Mouse (Mus musculus) kidney, adult 2 months (tissue): Measurements from ENCODE around the gene Prkce. TPM values are rescaled to one million over a fixed set of nuclear protein-coding genes. Genes with fewer than 3 reads are reported as not detected.

Experiments used
- DNase-seq: peaks from one replicate; pipeline ENCODE4 v3.0.0; 2021
- H3K27ac ChIP-seq: fragments of 200-500 bp; 2 replicates; pipeline ENCODE4 v1.5.1; 2012; ENCODE audit warnings: low read depth, low read length, control low read depth, inconsistent platforms; ENCODE audit not compliant: insufficient read depth
- H3K27me3 ChIP-seq: fragments of 200-500 bp; replicated peaks from 2 replicates; pipeline ENCODE4 v1.6.1; 2012; ENCODE audit warnings: mild to moderate bottlenecking, moderate library complexity, low read length, inconsistent platforms; ENCODE audit not compliant: control insufficient read depth, insufficient read depth
- H3K36me3 ChIP-seq: fragments of 200-500 bp; 2 replicates; pipeline ENCODE4 v1.6.1; 2012; ENCODE audit warnings: mild to moderate bottlenecking, moderate library complexity, low read length, inconsistent platforms; ENCODE audit not compliant: control insufficient read depth, insufficient read depth
- H3K4me1 ChIP-seq: fragments of 200-500 bp; 2 replicates; pipeline ENCODE4 v1.6.1; 2011; ENCODE audit warnings: low read length; ENCODE audit not compliant: control insufficient read depth, insufficient read depth
- H3K4me3 ChIP-seq: fragments of 200-500 bp; 2 replicates; pipeline ENCODE4 v1.5.1; 2011; ENCODE audit warnings: mild to moderate bottlenecking, low read depth, low read length, control low read depth; ENCODE audit not compliant: insufficient read depth
- CTCF ChIP-seq: fragments of 200-500 bp; conservative IDR thresholded peaks from 2 replicates; pipeline ENCODE4 v1.5.1; 2011; ENCODE audit warnings: low read depth, mild to moderate bottlenecking, control low read depth, low read length, moderate library complexity, mixed read lengths; ENCODE audit not compliant: insufficient read depth, insufficient read length
- POLR2A ChIP-seq: fragments of 200-500 bp; IDR thresholded peaks from one replicate; pipeline ENCODE4 v1.6.1; 2011; ENCODE audit warnings: low read depth, low read length, control low read depth
- WGBS: fragments of 180-500 bp; shearing (Covaris S2); methylation state at CpG from one replicate; pipeline ENCODE4 v1.1.7; 2018; 5-methylcytosine and 5-hydroxymethylcytosine counted together
- polyA plus RNA-seq: library from polyadenylated mRNA; depleted of rRNA; stranded (reverse); fragments of >200 nt; gene quantifications from 2 replicates; pipeline ENCODE4 v1.2.3, GENCODE M21; 2012

Prkce gene
- polyA plus RNA-seq, 1 experiment, result 6.1 TPM

DNA sequence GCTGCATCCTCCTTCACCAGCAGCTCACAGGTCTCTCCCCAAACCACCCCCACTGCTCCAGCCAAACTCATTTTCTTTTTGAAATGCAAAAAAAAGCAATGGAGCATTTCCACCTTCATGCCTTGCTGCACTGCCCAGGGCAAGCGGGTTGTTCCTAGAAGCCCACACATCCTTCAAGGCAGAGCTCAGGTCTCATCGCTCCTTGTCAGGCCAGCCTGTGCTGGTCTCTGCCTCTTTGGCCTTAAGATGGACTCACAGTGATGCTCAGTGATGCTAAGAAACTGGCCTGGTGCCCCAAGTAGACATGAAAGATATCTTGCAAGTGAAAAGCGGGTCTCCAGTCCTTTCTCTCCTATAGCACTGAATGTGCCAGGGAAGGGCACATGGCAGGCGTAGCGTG is 149.2 kb downstream of the Prkce start:
- DNase-seq, result no peak
- H3K4me3 ChIP-seq, result no peak overlapping the region
- no peaks in the 10 kb centered on the region for H3K27me3 ChIP-seq
- 80% methylated on average over 5 of the region's 5 CpGs for WGBS
- no peaks in the 10 kb centered on the region; the same call in 1 of the 2 replicates for H3K4me1 ChIP-seq
- H3K36me3 ChIP-seq, result no peaks in the 10 kb centered on the region
- TF ChIP-seq CTCF (no peak), POLR2A (no peak)
- H3K27ac ChIP-seq, result no peak overlapping the region

DNA sequence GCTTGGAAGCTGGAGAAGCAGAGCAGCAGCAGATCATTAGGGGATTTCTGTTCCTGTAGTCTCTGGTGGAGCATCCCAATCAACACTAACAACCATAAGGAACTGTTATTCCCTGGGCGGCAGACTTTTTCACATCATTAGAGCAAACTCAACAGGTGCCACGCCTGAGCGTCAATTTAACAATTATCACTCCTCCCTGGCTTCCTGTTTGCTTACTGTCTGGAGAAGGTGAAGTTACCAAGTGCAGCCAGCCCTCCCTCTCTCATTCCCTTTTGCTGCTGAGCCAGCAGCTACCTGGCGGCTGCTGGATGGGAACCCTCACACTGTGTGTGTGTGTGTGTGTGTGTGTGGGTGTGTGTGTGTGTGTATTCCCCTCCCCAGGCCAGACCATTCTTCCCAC is 149.6 kb downstream of the Prkce start:
- Histone ChIP-seq H3K36me3 (no peaks in the 10 kb centered on the region), H3K4me3 (no peak overlapping the region), H3K27me3 (no peaks in the 10 kb centered on the region), H3K27ac (no peak overlapping the region), H3K4me1 (no peaks in the 10 kb centered on the region; the same call in 1 of the 2 replicates)
- DNase-seq, result no peak
- 71% methylated on average over 4 of the region's 4 CpGs for WGBS
- TF ChIP-seq CTCF (no peak), POLR2A (no peak)

DNA sequence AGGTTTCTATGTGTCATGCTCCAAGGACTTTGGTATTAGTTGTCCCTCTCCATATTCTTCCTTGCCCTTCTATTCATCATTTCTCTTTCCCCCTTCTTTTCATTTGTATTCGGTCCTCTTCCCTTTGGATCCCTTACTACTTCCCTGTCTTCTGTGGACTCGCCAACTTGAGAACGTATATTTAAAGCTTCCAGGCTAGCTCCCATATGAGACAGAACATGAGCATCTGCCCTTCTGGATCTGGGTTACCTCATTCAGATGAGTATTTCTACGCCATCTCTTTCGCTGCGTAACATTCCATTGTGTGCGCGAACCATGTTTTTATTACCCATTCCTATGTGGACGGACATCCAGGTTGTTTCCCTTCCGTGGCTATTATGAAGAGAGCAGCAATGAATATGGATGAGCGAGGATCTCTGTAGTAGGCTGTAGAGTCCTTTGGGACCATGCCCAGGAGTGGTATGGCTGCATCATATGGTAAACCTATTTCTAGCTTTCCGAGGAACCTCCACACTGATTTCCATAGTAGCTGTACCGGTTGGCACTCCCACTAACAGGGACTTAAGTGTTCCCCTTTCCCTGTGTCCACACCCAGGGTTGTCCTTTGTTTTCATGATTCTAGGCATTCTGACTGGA is 152.5 kb downstream of the Prkce start:
- H3K27ac ChIP-seq, result no peak overlapping the region
- WGBS, result 87% methylated on average over 13 of the region's 13 CpGs
- no peak for DNase-seq
- no peaks in the 10 kb centered on the region for H3K36me3 ChIP-seq
- TF ChIP-seq CTCF (no peak), POLR2A (no peak)
- no peak overlapping the region for H3K4me3 ChIP-seq
- no peaks in the 10 kb centered on the region for H3K4me1 ChIP-seq
- no peaks in the 10 kb centered on the region for H3K27me3 ChIP-seq

DNA sequence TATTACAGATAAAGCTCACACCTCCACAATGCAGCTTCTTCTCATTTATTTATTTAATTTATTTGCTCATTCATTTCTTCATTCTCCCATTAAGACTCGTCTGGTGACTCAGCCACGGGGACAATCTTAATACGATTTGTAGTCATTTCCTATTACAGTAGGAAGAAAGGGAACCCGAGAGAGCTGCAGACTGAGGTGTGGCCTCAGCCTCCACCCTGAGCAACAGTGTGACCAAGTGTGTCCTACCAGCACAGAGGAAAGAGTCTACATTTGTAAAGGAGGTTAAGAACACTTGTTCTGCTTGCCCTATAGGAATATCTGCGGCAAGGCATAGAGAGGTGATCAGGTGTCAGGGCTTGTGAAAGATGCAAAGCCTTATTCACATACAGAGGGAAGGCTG is 155.3 kb downstream of the Prkce start:
- no peak overlapping the region for H3K27ac ChIP-seq
- H3K36me3 ChIP-seq, result no peaks in the 10 kb centered on the region
- TF ChIP-seq CTCF, result no peak
- no peak for TF ChIP-seq POLR2A
- no peak overlapping the region for H3K4me3 ChIP-seq
- no peaks in the 10 kb centered on the region for H3K27me3 ChIP-seq
- no peak for DNase-seq
- WGBS, result 50% methylated on average over 5 of the region's 5 CpGs
- H3K4me1 ChIP-seq, result no peaks in the 10 kb centered on the region

DNA sequence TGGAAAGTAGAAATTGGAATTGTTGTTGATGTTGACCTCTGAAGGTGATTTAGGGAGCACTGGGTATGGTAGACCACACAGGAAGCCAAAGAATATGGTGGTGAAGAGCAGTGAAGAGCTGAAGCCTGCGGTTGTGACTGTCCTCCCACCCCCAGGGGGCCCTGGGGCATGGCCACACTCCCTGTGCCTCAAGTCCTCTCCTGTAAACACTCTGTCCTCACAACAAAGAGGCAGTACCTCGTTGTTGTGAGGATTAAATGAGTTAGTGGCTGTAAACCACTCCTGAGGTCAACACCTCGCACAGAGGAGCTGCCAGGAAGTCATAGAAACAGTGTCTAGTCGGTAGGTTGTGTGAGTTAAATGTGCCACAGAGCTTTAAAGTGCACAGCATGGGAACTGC is 155.7 kb downstream of the Prkce start:
- no peak for TF ChIP-seq POLR2A
- TF ChIP-seq CTCF, result no peak
- WGBS, result 42% methylated on average over 4 of the region's 4 CpGs
- no peaks in the 10 kb centered on the region for H3K27me3 ChIP-seq

DNA sequence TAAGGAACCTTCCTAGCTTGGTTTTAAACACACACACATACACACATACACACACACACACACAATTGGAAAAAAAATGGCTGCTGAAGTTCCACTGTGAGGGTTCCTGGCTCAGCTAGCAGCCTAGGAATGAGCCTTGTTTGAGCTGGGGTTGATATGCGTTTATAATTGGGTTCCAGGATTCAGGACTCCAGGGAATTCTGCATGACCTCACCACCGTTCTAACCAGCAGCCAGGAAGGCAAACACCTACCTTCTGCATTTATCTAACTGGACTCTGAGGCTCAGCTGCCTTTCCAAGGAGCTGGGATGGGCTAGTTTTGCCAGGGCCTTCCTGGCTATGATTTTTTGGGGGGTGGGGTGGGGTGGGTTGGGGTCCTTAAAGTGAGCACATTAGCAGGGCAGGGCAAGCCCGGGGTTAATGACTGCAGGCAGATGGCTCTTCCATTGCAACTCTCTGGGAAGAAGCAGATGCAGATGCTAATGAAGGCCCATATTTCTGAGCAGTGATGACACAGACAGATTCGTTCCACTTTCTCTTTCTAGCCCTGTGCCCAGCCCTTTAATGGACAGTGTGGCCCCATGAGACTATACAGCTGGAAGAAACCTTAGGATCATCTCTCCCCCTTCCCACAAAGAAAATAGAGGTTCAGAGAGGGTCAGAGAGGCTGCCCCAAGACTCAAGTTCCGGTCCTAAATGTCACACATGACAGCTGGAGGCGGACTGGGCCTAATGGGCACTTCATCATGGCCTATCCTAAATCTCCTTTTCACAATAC is 156.5 kb downstream of the Prkce start:
- no peak overlapping the region for H3K4me3 ChIP-seq
- 49% methylated on average over 6 of the region's 6 CpGs for WGBS
- TF ChIP-seq CTCF, result no peak
- no peak for TF ChIP-seq POLR2A

More for the DNA sequence above, 155.7 kb downstream of the Prkce start:
- H3K36me3 ChIP-seq, result no peaks in the 10 kb centered on the region
- H3K4me3 ChIP-seq, result no peak overlapping the region
- no peaks in the 10 kb centered on the region for H3K4me1 ChIP-seq
- H3K27ac ChIP-seq, result no peak overlapping the region
- DNase-seq, result no peak

DNA sequence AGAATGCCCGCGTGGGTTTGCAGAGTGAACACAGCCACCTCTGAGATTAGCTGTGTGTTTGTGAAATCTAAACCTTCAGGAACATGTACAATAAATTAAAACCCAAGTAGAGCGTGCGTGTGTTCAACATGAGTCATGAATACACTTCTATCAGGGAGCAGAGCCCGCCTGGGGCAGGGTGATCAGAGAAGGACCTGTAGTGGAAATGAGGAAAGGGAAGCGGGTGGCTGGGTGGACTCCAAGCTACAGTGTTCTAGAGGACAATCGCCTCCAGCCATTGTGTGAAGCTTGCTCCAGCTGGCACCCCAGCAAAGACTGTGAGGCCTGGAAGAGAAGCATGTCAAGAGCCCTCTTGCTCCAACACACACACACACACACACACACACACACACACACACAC is 157.2 kb downstream of the Prkce start:
- no peaks in the 10 kb centered on the region for H3K36me3 ChIP-seq
- no peak overlapping the region for H3K4me3 ChIP-seq
- no peak for TF ChIP-seq CTCF
- TF ChIP-seq POLR2A, result no peak
- H3K4me1 ChIP-seq, result peaks cover 6% of the 10 kb centered on the region
- DNase-seq, result no peak
- no peaks in the 10 kb centered on the region for H3K27me3 ChIP-seq
- 65% methylated on average over 7 of the region's 7 CpGs for WGBS
- no peak overlapping the region for H3K27ac ChIP-seq

More for the DNA sequence above, 156.5 kb downstream of the Prkce start:
- Histone ChIP-seq H3K4me1 (peaks cover under 1% of the 10 kb centered on the region; the same call in 1 of the 2 replicates), H3K27me3 (no peaks in the 10 kb centered on the region), H3K36me3 (no peaks in the 10 kb centered on the region), H3K27ac (no peak overlapping the region)
- DNase-seq, result no peak
